Mouse (Mus musculus): Measurements from ENCODE around the gene Rsph6a.

The Rsph6a gene

GRCm38 (mm10) chr7:19054047-19054776, at the start of gene Rsph6a:
Gene Rsph6a, plus strand, starts transcription at chr7:19054690.
- DNase-seq: peak; percentile 46

- peak; percentile 79 for DNase-seq
These were observed 48.9 kb upstream of the Rsph6a start for GRCm38 (mm10) chr7:19005417-19006121.

- peak; percentile 83 for DNase-seq
These were observed 48.0 kb upstream of the Rsph6a start for GRCm38 (mm10) chr7:19006476-19006875.

- DNase-seq: peak; percentile 64
These were observed 47.2 kb upstream of the Rsph6a start for GRCm38 (mm10) chr7:19007026-19007977.

- DNase-seq: no peak
These were observed 43.9 kb upstream of the Rsph6a start for GRCm38 (mm10) chr7:19010581-19010980.

- DNase-seq: peak; percentile 51
These were observed 42.4 kb upstream of the Rsph6a start for GRCm38 (mm10) chr7:19012025-19012621.

GRCm38 (mm10) chr7:19012882-19013281, 41.6 kb upstream of the Rsph6a start:
- DNase-seq: peak; percentile 30

GRCm38 (mm10) chr7:19014452-19014851, 40.0 kb upstream of the Rsph6a start:
- no peak for DNase-seq

- no peak for DNase-seq
These were observed 38.4 kb upstream of the Rsph6a start for GRCm38 (mm10) chr7:19016042-19016441.

GRCm38 (mm10) chr7:19017909-19018308, 36.6 kb upstream of the Rsph6a start:
- no peak for DNase-seq

- DNase-seq: peak; percentile 41
These were observed 33.4 kb upstream of the Rsph6a start for GRCm38 (mm10) chr7:19021048-19021447.

GRCm38 (mm10) chr7:19022189-19022958, 32.1 kb upstream of the Rsph6a start:
- peak; percentile 65 for DNase-seq

GRCm38 (mm10) chr7:19023357-19023814, 31.1 kb upstream of the Rsph6a start, which contains the start of gene Foxa3:
Gene Foxa3, minus strand, starts transcription at chr7:19023538.
- DNase-seq: peak; percentile 84

GRCm38 (mm10) chr7:19024096-19024506, 30.4 kb upstream of the Rsph6a start, which contains the start of gene Sympk:
Gene Sympk, plus strand, starts transcription at chr7:19024377.
- DNase-seq: peak; percentile 96

- peak; percentile 76 for DNase-seq
These were observed 29.8 kb upstream of the Rsph6a start for GRCm38 (mm10) chr7:19024581-19025255.

- no peak for DNase-seq
These were observed 26.4 kb upstream of the Rsph6a start for GRCm38 (mm10) chr7:19028067-19028466.

- DNase-seq: no peak
These were observed 25.3 kb upstream of the Rsph6a start for GRCm38 (mm10) chr7:19029084-19029653.

GRCm38 (mm10) chr7:19031641-19032040, 22.8 kb upstream of the Rsph6a start:
- DNase-seq: no peak

- DNase-seq: no peak
These were observed 9.9 kb upstream of the Rsph6a start for GRCm38 (mm10) chr7:19044616-19045015.

- peak; percentile 84 for DNase-seq
These were observed 8.0 kb upstream of the Rsph6a start for GRCm38 (mm10) chr7:19046286-19047069.
